Mouse (Mus musculus) kidney, postnatal 0 days (tissue): Measurements from ENCODE around the gene Nr3c2. TPM values are rescaled to one million over a fixed set of nuclear protein-coding genes. Genes with fewer than 3 reads are reported as not detected.

ENCODE experiments used
- ATAC-seq: fragments of 200-750 bp; cut with Nextera tagmentation; replicated peaks from 2 replicates; pipeline ENCODE4 v1.8.0; 2017; ENCODE audit warnings: low read depth, moderate number of reproducible peaks, moderate TSS enrichment, moderate library complexity; ENCODE audit not compliant: low FRiP score
- DNase-seq: peaks from one replicate; pipeline ENCODE4 v3.0.0-alpha.2; 2016; ENCODE audit warnings: low spot score
- H3K27ac ChIP-seq: fragments of 300-500 bp; sonication (generic); 2 replicates; pipeline ENCODE4 v1.5.1; 2014; ENCODE audit warnings: mild to moderate bottlenecking
- H3K27me3 ChIP-seq: fragments of 300-500 bp; sonication (generic); 2 replicates; pipeline ENCODE4 v1.6.1; 2014; ENCODE audit warnings: low read length, mixed read lengths; ENCODE audit not compliant: insufficient read depth
- H3K36me3 ChIP-seq: fragments of 300-500 bp; sonication (generic); 2 replicates; pipeline ENCODE4 v1.6.1; 2014; ENCODE audit warnings: low read length, mixed read lengths; ENCODE audit not compliant: insufficient read depth
- H3K4me1 ChIP-seq: fragments of 300-500 bp; sonication (generic); replicated peaks from 2 replicates; pipeline ENCODE4 v1.6.1; 2014; ENCODE audit warnings: antibody characterized with exemption, low read length, mixed read lengths; ENCODE audit not compliant: insufficient read depth
- H3K4me2 ChIP-seq: fragments of 300-500 bp; sonication (generic); 2 replicates; pipeline ENCODE4 v1.6.1; 2014; ENCODE audit warnings: mild to moderate bottlenecking, low read length, moderate library complexity, mixed read lengths
- H3K4me3 ChIP-seq: fragments of 300-500 bp; sonication (generic); replicated peaks from 2 replicates; pipeline ENCODE4 v1.5.1; 2014; ENCODE audit warnings: low read depth, low read length
- H3K9ac ChIP-seq: fragments of 300-500 bp; sonication (generic); 2 replicates; pipeline ENCODE4 v1.6.1; 2014; ENCODE audit warnings: low read depth, low read length
- H3K9me3 ChIP-seq: fragments of 300-500 bp; sonication (generic); replicated peaks from 2 replicates; pipeline ENCODE4 v1.6.1; 2016; ENCODE audit warnings: low read length, inconsistent platforms, mixed read lengths
- CTCF ChIP-seq: IDR thresholded peaks from 2 replicates; pipeline ENCODE4 v1.5.1; 2016; ENCODE audit warnings: antibody characterized with exemption, low read depth, mild to moderate bottlenecking, moderate library complexity
- WGBS: fragments of 180-500 bp; shearing (Covaris S2); extraction: QIAGEN DNeasy Blood & Tissue Kit; methylation state at CpG from one replicate; pipeline ENCODE4 v1.1.7; 2014; 5-methylcytosine and 5-hydroxymethylcytosine counted together
- polyA plus RNA-seq: library from polyadenylated mRNA; unstranded; fragments of >200 nt; fragmentation: Nextera tagmentation; extraction: Ambion mirVana; gene quantifications from 2 replicates; pipeline ENCODE4 v1.2.1, GENCODE M21; 2015

Nr3c2 gene
- polyA plus RNA-seq, 1 experiment from 2014 or later: 8.3 TPM

GRCm38 (mm10) chr8:77045711-77046110, 146.5 kb downstream of the Nr3c2 start:
- Histone ChIP-seq H3K27me3 (no peaks in the 10 kb centered on the region), H3K9ac (no peak overlapping the region), H3K4me1 (no peaks in the 10 kb centered on the region), H3K27ac (no peak overlapping the region), H3K4me2 (no peak overlapping the region), H3K4me3 (no peak overlapping the region), H3K9me3 (no peaks in the 10 kb centered on the region), H3K36me3 (no peaks in the 10 kb centered on the region)
- WGBS: 95% methylated on average over 1 of the region's 1 CpGs
- TF ChIP-seq CTCF: no peak
- DNase-seq: no peak
- no peak for ATAC-seq

GRCm38 (mm10) chr8:77046217-77046616, 147.0 kb downstream of the Nr3c2 start:
- Histone ChIP-seq H3K27ac (no peak overlapping the region), H3K36me3 (no peaks in the 10 kb centered on the region), H3K4me2 (no peak overlapping the region), H3K9ac (no peak overlapping the region), H3K4me1 (no peaks in the 10 kb centered on the region), H3K9me3 (no peaks in the 10 kb centered on the region), H3K27me3 (no peaks in the 10 kb centered on the region), H3K4me3 (no peak overlapping the region)
- DNase-seq (no peak), ATAC-seq (no peak)
- 90% methylated on average over 5 of the region's 5 CpGs for WGBS
- no peak for TF ChIP-seq CTCF

GRCm38 (mm10) chr8:77046731-77047130, 147.5 kb downstream of the Nr3c2 start:
- Histone ChIP-seq H3K9ac (no peak overlapping the region), H3K27ac (no peak overlapping the region), H3K9me3 (no peaks in the 10 kb centered on the region), H3K4me2 (no peak overlapping the region), H3K4me3 (no peak overlapping the region), H3K36me3 (no peaks in the 10 kb centered on the region), H3K27me3 (no peaks in the 10 kb centered on the region), H3K4me1 (no peaks in the 10 kb centered on the region)
- no peak for ATAC-seq
- DNase-seq: no peak
- no peak for TF ChIP-seq CTCF
- 66% methylated on average over 3 of the region's 3 CpGs for WGBS

GRCm38 (mm10) chr8:77051399-77052275, 152.4 kb downstream of the Nr3c2 start:
- no peaks in the 10 kb centered on the region for H3K4me1 ChIP-seq
- no peak overlapping the region for H3K9ac ChIP-seq
- no peak for TF ChIP-seq CTCF
- no peak overlapping the region for H3K27ac ChIP-seq
- no peak for DNase-seq
- no peak overlapping the region for H3K4me3 ChIP-seq
- H3K4me2 ChIP-seq: no peak overlapping the region
- 75% methylated on average over 10 of the region's 10 CpGs for WGBS
- ATAC-seq: no peak
- no peaks in the 10 kb centered on the region for H3K36me3 ChIP-seq
- no peaks in the 10 kb centered on the region for H3K9me3 ChIP-seq
- no peaks in the 10 kb centered on the region for H3K27me3 ChIP-seq

- Histone ChIP-seq H3K27me3 (no peaks in the 10 kb centered on the region), H3K9ac (no peak overlapping the region), H3K4me3 (no peak overlapping the region), H3K36me3 (no peaks in the 10 kb centered on the region), H3K4me1 (no peaks in the 10 kb centered on the region), H3K4me2 (no peak overlapping the region), H3K9me3 (no peaks in the 10 kb centered on the region), H3K27ac (no peak overlapping the region)
- DNase-seq (no peak), ATAC-seq (no peak)
- 90% methylated on average over 3 of the region's 3 CpGs for WGBS
- no peak for TF ChIP-seq CTCF
Measured at GRCm38 (mm10) chr8:77055492-77056021, 156.3 kb downstream of the Nr3c2 start.

GRCm38 (mm10) chr8:77056853-77057252, 157.6 kb downstream of the Nr3c2 start:
- Histone ChIP-seq H3K4me3 (no peak overlapping the region), H3K9me3 (no peaks in the 10 kb centered on the region), H3K27me3 (no peaks in the 10 kb centered on the region), H3K27ac (no peak overlapping the region), H3K4me2 (no peak overlapping the region), H3K9ac (no peak overlapping the region), H3K36me3 (no peaks in the 10 kb centered on the region), H3K4me1 (no peaks in the 10 kb centered on the region)
- 84% methylated on average over 6 of the region's 6 CpGs for WGBS
- ATAC-seq: no peak
- TF ChIP-seq CTCF: no peak
- no peak for DNase-seq
